Mouse (Mus musculus): ENCODE measurements around the gene Fam19a5.

GRCm38 (mm10) chr15:87541656-87542055, 2.4 kb upstream of the Fam19a5 start:
- TF ChIP-seq GATA1 (IDR thresholded peaks at IDR 0.05; ENCODE audit: low read length) (no peak), TAL1 (IDR thresholded peaks at IDR 0.05; ENCODE audit: low read length) (no peak)

Data from erythroblast, embryonic 14.5 days (primary cell).